Mouse (Mus musculus): ENCODE results near the gene Phc3.

The Phc3 gene

DNA sequence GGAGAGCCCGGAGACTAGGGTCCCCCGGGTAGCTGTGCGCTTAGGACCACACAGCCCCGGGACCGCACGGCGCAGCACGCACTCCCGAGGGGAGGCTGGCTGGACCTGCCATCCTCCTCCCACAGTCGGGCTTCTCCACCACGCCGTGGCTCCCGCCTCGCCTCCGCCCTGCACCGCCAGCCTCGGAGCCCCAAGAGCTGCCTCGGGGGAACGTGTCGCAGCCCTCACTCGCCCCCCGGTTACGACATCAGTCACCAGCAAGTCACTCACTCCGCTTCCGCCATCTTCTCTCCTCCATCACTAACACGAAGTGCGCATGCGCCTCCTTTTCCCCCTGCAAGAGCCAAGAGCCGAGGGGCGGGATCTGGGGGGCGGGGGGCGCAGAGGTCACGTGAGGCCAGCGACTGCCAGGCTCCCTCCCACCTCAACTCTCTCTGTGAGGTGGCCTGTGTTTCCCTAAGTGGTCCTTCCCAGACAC, at the start of gene Phc3:
Gene Phc3 (minus strand): TSS at position 312 of the 478 bp plus-strand sequence.
- peak; percentile 88 to 92 for DNase-seq (ENCODE audit: low spot score in 2 of 2)

DNA sequence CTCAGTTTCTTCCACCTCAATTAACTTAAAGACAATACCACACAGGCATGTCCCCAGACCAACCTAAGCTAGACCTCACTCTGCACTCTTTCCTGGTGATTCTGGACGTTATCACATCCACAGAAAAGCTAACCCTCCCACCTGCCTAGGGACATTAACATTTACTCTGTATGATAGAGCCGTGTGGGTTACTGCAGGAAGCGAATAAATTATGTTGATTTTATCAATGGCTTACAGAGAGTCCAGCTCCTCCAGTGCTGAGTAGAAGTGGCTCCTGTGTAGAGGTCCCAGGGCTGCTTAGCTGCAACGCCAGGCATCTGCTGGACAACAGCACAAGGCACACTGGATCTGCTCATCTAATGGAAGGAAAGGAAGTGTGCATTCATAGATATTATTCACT, 48.4 kb upstream of the Phc3 start:
- DNase-seq (ENCODE audit: low spot score in 2 of 2): no peak

DNA sequence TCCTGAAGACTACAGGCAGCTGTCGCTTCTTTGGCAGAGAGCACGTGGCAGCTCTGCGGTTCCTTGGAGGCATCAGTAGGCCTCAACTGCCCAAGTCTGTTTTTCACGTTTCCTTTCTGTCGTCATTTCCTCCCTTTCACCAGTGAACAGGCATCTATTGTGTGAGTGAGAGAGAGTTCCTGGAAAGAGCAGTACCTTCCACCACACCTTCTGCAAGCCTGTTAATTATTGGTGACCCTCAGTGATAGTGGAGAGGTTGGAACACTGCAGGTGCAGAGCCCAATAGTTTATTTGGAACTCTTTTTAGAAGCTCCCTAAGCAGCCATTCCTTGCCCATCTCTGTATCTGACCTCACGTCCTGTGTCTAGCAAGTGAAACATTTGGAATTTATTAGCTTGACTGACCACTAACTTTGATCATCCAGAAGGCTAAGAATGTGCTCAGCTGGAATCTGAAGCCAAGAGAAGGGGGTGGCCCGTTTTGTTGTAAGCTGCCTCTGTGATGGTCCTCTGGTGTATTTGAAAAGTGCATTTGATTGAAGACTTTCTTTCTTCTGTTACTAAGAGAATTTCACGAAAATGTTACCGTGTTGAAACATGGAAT, 47.5 kb upstream of the Phc3 start:
- no peak for DNase-seq (ENCODE audit: low spot score in 2 of 2)

DNA sequence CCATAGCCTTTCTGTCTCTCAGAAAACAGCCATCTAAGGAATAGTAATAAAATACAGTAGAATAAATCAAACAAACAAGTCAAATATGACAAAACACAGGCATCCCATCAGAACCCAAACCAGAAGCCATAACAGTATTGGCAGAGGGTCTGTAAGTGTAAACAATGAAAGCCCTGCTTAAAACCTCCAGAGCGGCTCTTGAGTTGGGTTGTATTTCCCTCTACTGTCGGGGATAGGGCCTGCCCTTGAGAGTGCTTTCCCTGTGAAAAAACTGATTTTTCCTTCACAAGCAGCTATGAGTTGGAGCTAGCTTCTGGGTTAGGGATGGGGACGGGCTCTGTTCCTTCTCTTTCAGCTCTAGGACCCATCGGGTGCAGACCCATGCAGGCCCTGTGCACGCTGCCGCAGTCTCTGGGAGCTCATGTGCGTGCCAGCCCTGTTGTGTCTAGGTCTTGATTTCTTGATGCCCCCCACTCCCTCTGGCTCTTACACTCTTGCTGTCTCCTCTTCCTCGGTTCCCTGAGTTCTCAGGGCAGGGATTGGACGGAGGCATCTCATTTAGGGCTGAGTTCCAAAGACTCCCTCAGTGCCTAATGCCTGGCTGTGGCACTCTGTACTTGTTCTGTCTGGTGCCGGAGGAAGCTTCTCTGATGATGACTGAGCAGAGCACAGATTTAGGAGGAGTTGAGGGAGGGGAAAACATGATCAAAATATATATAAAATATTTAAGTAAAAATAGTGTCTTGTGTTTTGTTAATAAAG, 46.6 kb upstream of the Phc3 start:
- DNase-seq (ENCODE audit: low spot score in 2 of 2): no peak

DNA sequence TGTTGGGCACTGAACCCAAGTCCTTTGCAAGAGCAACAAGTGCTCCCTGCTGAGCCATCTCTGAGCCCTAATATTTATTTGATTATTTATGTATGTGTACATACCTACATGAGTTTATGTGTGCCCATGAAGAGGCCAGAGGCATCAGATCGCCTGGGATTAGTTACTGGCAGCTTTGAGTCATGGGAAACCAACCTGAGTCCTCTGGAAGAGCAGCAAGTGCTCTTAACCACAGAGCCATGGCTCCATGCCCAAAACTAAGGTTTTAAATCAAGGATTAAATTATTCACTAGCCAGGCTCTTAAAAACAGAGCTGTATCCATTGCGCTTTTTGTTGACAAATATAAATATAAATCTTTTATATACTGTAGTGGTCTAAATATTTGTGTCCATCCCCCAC, 45.2 kb upstream of the Phc3 start:
- DNase-seq (ENCODE audit: low spot score in 2 of 2): no peak

DNA sequence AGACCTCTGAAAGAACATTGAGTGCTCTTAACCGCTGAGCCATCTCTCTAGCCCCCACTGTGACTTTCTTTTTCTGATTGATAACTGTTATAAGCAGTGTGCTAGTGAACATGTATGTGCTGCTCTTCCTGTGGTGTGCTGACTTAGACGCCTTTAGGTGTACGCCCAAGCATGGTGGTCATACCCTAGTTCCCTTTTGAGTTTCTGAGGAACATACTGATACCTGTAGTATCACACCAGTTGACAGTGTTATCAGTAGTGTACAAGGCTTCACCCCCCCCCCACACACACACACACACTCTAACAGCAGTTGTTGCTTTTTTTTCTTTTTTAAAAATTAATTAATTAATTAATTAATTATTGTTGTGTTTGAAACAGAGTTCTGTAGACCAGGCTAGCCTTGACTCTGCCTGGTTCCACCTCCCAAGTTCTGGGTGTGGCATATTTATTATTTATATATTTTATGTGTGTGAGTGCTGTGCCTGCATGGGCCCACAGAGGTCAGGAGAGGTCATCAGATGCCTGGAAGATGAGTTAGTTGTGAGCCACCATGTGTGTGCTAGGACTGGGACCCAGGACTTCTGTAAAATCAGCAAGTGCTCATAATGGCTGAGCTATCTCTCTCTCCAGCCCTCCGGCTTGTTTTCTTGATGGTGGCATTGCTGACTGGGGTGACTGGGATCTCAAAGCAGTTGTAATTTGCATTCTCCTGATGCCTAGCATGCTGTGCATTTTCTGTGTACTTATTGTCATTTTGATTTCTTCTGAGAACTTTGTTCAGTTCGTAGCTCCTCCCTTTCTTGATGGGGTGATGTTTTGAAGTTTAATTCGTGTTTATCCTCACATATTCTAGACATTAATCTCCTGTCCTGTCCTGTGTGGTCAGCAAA, 35.4 kb upstream of the Phc3 start:
- DNase-seq (ENCODE audit: low spot score in 2 of 2): no peak

DNA sequence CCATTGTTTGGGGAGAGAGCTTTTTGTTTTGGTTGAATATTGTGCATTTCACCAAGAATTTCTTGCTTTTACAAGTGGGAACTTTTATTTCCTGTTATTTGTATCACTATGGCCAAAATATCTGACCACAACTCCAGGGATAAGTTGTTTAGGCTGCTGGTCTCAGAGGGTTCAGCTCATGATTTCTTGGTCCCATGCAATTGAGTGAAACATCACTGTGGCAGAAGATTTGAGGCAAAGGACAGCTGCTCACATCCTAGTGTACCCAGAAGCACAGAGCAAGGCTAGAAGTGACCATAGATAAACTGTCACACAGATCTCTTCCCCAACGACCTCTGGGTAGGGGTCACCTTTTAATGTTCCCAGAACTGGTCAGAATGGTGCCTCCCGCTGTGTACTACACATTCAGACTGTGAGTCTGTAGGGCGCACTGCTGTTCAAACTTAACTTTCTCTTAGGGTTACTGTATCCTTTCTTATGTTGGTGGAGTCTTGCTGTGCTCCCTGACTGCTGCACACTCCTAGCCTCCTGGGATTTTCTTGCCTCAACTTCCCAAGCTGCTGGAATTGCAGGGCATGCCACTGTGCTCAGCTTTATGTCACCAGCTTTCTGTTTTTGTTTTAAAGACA, 31.9 kb upstream of the Phc3 start:
- DNase-seq (ENCODE audit: low spot score in 2 of 2): no peak

DNA sequence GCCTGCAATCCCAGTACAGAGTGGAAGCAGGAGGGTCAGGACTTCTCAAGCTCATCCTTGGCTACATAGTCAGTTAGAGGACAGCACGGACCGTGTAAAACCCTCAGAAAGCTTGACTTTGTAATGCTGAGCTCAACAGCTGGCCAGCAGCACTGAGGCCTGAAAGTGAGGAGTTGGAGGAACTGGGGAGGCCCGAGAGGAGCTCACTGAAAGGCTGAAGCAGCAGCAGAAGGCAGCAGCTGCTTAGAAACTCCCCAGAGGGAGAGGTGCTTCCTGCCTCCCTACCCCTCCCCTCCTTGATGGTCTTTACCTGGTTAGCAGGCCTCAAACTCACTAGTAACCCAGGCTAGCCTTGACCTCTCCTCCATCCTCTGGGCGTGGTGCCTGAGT, 30.8 kb upstream of the Phc3 start:
- DNase-seq (ENCODE audit: low spot score in 2 of 2): no peak

DNA sequence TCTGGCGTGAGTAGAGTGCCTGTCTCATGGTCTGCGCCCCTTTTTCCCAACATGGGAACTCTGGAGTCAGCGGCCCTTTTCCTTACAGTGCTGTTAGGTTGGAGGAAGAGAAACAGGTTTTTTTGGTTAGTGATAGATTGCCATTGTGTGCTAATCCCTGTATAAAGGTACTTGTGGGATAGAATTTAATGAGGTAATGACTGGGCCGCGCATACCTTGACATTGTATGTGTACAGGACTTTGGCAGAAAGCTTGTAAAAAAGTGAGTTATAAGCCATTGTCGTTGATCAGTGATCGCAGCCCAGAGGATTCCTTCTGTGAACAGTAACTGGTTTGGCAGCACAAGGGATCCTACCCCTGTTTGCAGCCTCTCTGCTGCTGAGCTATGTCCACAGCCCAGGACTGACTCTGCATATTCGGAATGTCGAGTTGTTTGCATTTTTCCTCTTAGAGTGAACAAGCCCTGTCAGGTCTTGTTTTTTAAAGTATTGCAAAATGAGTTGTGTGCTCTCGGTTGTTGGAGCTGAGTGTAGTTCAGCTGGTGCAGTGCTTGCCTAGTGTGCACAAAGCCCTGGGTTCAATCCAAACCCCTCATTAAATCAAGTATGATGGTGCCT, 30.3 kb upstream of the Phc3 start:
- no peak for DNase-seq (ENCODE audit: low spot score in 2 of 2)

DNA sequence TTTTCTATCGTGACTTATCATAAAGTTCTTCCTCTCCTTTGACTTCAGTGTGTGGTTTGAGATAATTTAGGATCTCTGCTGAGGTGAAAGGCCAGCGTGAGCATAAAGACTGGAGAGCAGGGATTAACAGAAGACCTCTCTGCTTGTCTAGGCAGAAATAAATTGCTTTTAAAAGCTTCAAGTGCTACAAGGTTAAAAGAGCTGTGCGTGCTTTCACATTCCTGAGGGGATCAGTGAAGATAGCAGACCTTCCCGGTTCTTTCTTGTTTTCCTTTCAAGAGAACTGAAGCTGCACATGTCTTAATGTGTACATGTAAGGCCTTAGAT, 27.4 kb upstream of the Phc3 start:
- DNase-seq (ENCODE audit: low spot score in 2 of 2): no peak

DNA sequence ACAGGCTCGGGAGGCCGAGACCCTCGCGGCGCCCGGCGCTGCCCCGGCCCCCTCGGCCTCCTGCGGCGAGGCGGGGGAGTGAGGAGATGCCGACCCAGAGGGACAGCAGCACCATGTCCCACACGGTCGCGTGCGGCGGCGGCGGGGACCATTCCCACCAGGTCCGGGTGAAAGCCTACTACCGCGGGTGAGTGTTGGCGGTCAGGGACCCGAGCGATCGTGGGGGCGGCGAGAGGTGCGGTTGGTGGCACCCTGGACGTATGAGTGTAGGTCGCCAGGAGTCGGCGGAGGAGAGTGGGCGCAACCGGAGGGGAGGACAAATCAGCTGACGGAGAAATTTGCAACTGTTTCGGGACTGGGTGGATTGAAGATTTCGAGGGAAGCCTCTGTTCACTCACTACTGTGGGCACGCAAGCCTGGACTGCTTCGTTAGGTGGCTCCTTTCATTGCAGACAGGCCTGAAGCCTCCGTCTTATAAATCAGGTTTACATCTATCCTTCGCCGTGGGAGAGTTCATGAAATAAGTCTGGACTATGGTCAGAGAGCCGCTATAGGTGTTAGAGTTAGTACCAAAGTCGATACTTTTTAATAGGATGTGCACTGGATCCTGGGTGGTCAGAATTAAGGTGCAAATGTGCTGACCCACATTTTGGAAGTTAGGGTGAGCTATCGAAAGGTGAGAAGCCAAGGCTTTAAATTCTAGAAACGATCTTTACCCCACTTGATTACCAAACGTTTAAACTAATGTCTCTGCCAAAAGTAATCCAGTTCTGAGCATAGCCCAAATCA, 26.9 kb upstream of the Phc3 start:
- DNase-seq (ENCODE audit: low spot score in 2 of 2): no peak

DNA sequence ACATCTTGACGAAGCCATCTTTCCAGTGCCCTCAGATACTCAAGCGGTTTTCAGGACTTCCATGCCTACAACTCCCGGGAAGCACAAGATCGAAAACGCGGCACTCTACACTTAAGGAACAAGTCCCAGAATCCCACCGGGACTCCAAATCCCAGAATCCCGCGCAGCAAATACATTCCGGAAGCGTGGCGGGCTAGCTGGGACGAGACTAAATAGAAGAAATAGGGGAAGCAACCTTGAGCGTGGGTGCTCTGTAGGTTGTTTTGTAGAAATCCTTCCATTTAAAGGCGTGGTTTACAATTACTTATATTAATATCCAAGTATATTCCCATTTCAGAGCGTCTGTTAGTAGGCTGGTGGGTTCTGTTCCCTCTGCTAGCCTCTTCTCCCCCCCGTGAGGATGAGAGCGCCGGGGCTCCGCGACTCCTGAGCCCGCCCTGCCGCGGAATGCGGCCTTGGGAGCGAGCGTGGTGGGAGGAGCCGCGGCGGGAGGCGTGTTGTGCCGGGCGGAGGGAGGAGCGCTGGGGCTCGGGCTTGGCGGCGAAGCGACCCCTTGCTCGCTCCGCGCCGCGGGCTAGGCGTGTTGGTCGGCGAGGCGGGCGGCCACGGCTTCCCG, 26.2 kb upstream of the Phc3 start, which contains the start of gene Prkci:
Gene Prkci (plus strand): TSS at position 465 of the 616 bp plus-strand sequence.
- peak; percentile 82 to 89 for DNase-seq (ENCODE audit: low spot score in 2 of 2)

DNA sequence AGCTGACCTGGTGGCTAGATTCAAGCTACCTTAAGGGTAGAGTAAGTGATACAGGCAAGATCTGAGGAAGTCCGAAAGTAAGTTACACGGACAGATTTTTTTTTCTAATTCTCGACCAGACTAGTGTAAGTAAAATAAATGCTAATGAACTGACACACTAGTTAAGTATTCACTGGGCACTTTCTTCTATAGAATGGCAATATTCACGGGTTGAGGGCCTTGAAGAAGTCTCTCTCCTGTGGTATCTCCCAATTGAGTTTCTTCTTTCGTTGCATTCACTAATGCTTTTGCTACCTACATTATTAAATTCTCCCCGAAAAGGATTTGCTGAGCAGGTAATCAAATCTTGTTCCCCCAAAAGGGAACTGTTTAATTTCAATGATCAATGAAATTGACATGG, 25.6 kb upstream of the Phc3 start:
- no peak for DNase-seq (ENCODE audit: low spot score in 2 of 2)

DNA sequence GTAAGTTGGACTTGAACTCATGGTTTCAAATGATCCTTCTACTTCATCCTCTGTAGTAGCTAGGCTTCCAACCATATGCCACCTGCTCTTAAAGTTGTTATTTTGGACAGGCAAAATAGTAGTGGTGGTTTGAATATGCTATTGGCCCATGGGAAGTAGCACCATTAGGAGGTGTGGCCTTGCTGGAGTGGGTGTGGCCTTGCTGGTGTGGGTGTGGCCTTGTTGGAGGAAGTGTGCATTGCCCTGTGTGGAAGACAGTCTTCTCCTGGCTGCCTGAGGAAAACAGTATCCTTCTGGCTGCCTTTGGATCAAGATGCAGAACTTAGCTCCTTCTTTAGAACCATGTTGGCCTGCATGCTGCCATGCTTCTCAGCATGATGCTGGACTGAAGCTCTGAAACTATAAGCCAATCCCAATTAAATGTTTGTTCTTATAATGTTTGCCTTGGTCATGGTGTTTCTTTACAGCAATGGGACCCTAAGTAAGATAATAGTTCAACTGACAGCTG, 23.9 kb upstream of the Phc3 start:
- DNase-seq (ENCODE audit: low spot score in 2 of 2): peak; percentile 24 to 56

DNA sequence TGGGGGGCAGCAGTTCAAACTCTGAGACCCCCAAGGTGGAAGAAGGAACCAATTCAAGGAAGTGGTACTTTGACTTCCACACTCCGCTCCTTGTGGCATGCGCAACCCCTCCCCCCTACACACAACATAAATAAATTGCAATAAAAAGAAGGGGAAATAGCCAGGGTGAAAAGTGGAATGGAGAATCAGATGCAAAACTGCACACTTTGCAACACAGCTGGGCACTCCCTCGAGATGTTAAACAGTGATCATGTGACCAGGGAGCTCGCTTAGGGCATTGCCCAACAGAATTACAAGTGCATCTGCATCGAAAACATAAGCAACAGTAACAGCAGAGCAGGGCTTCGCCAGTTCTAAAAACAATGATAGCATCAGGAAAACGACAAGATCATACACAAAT, 22.9 kb upstream of the Phc3 start:
- DNase-seq (ENCODE audit: low spot score in 2 of 2): no peak

DNA sequence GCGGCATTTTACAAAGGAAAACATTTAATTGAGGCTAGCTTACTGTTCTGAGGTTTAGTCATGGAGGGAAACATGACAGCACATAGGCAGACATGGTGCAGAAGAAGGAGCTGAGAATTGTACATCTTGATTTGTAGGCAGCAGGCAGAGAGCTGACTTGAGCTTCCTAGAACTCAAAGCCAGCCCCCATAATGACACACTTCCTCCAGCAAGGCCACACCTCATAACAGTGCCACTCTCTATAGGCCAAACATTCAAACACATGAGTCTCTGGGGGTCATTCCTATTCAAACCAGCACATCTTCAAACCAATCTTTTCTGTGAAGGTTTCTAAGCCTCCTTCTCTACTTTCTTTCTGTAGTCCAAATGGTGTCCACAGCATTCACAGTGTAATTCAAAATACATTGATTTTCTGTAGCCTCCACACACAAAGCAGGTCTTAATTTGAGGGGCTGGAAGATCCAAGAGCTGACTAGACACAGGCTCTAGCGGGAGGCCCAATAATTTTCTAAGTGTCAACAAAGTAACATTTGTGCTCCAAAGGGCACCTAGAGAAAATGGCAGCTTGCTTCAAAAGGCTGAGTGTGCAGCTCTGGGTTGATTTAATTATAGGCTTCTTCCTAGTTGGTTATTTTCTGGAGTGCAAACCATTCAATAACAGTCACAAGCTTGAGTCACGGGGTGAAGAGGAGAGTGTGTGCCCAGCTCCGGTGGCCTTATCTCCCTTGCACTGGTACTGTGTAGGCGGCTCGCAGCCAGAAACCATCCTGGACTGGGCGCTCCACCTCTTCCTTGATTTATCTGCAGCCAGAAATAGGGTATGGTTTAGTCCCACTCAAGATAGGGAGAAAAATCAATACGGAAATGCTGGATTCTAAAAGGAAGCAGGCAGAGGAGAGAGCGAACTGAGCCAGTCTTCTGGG, 18.4 kb upstream of the Phc3 start:
- no peak for DNase-seq (ENCODE audit: low spot score in 2 of 2)

DNA sequence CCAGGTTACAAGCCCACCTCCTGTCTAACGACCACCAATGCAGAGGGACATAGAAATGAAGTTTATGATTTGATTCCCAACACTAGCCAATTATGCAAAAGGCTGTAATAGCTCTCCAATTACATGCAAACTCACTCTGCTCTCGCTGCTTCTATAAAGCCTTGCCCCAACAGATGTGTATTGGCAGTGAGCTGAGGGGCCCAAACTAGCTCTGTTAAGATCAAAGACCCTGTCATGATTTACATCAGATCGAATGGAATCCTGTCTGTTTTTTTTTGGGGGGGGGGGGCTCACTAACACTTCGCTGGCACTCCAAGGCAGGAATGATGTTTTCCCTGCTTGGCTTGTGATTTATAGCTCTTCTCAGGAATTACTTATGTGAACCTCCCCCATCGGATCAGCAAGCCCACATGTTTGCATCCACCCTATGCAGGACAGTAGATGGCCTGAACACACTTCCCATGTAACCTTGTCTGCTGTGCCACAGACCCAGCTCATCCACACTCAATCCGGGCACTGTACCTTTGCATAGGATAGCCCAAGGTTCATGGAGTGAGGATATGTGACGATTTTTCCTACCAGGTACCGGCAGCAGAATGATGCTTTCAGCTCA, 13.8 kb upstream of the Phc3 start:
- no peak for DNase-seq (ENCODE audit: low spot score in 2 of 2)

DNA sequence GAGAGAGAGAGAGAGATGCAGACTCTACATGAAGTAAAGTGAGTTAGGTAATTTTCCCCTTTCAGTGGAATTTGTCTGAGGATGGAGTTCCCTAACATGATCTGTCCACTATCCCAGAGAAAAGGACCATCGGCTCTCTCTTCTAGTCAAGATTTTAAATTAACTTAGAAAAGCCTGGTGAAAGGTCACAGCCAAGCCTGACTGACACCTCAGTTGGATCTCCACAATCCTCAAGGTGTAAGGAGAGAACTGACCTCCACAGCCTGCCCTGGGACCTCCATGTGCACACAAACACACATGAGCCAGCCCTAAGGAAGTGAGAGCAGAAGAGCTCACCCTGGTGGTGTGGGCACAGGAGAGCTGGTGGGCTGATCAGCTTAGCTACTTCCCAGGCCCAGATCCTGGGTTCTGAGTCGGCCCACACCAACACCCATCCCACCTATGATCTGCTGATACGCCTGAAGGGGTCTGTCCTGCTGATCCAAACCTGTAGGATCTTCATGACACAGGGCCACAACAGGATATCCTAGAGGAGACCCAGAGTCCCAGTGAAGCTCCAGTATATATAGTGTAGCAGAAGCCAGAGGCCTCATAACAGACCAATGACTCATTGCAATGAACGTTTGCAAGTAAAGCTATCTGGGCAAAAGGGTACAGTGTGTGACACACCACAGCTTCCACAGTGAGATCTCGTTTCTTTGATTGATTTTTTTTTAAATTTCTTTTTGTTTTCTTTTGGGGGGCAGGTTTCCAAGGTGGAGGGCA, 12.6 kb upstream of the Phc3 start:
- DNase-seq (ENCODE audit: low spot score in 2 of 2): no peak
